Mouse (Mus musculus): ENCODE measurements around the gene Aig1.

- TF ChIP-seq POLR2A (IDR thresholded peaks at IDR 0.05; ENCODE audit: insufficient read depth, low read depth, low read length) (no peak), CTCF (IDR thresholded peaks at IDR 0.05) (no peak), EP300 (IDR thresholded peaks at IDR 0.05; ENCODE audit: insufficient read depth, low read depth, low read length) (no peak)
Measured at GRCm38 (mm10) chr10:13806806-13807205, 62.0 kb downstream of the Aig1 start.
